Mouse (Mus musculus) lung, adult 2 months (tissue): Measurements from ENCODE around the gene Magi1.

ENCODE experiments used
- CTCF ChIP-seq: fragments of 200-500 bp; IDR thresholded peaks from 2 replicates; pipeline ENCODE4 v1.5.1; 2011; ENCODE audit warnings: mild to moderate bottlenecking, low read length, control low read depth; ENCODE audit not compliant: insufficient read depth
- POLR2A ChIP-seq: fragments of 200-500 bp; IDR thresholded peaks from 2 replicates; pipeline ENCODE4 v1.6.1; 2011; ENCODE audit warnings: low read depth, mild to moderate bottlenecking, control low read depth, low read length, borderline replicate concordance; ENCODE audit errors: extremely low read depth

DNA sequence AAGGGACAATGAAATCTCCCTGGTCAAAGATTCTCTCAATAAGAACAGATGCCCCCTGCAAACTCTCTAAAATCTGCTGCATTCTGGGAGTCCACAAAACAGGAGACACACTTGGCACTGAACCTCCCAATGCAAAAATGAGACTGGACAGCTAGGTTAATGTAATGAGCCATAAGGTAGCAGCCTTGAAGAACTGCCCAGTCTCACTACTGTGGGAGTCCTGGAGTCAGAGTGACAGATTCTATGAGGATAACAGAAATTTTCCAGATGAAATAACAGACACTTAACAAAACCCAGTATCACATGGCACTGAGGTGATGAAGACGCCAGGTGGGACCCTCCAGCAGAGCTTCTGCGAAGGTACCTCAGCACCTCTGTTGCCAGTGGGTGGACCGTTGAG is 393.7 kb downstream of the Magi1 start:
- TF ChIP-seq CTCF (no peak), POLR2A (no peak)
